Mouse (Mus musculus) C2C12 (cell line): ENCODE measurements around the gene Xylt1.

Source experiments
- CEBPB ChIP-seq: IDR thresholded peaks from one replicate; pipeline ENCODE4 v1.6.1; 2011; ENCODE audit warnings: low read depth, mild to moderate bottlenecking, control low read depth, moderate library complexity
- CTCF ChIP-seq: IDR thresholded peaks from one replicate; pipeline ENCODE4 v1.5.1; 2011; ENCODE audit not compliant: control insufficient read depth, insufficient read depth, insufficient read length
- USF1 ChIP-seq: IDR thresholded peaks from one replicate; pipeline ENCODE4 v1.6.1; 2011; ENCODE audit warnings: low read depth, mild to moderate bottlenecking, control low read depth, moderate library complexity

GRCm38 (mm10) chr7:117451212-117451611, 70.4 kb downstream of the Xylt1 start:
- TF ChIP-seq CTCF = no peak
- TF ChIP-seq USF1 = no peak
- TF ChIP-seq CEBPB = no peak
